Mouse (Mus musculus) spleen, embryonic (tissue): Measurements from ENCODE around the gene Med19.
"Not testable (repeated sequence)": the region's sequence is repeated elsewhere in the genome, so short reads cannot be mapped to it uniquely, and the experiment has no call there.

Source experiments
- CTCF ChIA-PET: fragments of 350-600 bp; sonication (Branson Sonifier 250); formaldehyde crosslinking; loops from one replicate; lab custom pipeline; 2022; lab: Charles Lee

Gene Med19

GRCm38 (mm10) chr2:84716423-84717355 lies 38.5 kb downstream of the Med19 start:
- CTCF ChIA-PET, result interaction anchor here (0.5 to 0.7 kb wide), 2 partner anchors 222 to 296 kb away, joined by 3 to 13 read pairs; no protein-coding TSS in a partner anchor

DNA sequence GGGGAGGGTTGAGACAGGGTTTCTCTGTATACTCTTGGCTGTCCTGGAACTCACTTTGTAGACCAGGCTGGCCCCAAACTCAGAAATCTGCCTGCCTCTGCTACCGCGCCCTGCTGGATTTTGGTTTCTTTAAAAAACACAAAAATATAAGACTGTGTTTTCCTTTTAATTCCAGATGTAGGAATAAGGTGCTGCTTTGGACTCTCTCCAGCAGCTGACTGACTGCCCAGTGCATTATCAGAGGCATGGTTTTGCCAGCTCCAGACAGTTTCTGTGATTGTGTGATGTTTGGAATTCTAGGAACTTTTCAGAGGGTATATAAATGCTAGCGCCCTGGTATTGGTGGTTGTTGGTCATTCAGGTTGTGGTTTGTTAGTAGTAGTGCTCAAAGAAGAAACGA lies 39.2 kb downstream of the Med19 start:
- CTCF ChIA-PET, result no interaction called here

DNA sequence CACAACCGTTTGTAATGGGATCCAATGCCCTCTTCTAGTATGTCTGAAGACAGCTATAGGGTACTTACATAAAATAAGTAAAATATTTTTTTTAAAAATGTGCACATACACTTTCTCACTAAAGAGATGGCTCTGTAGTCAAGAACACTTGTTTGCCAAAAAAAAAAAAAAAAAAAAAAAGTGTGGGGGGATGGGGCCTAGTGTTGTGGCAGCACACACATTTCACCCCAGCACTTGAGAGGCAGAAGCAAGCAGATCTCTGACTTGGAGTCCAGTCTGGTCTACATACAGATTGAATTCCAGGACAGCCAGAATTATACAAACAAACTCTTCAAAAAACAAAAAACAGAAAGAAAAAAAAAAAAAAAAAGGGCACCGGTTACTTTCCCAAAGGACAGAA lies 42.5 kb downstream of the Med19 start:
- CTCF ChIA-PET, result no interaction called here

- CTCF ChIA-PET, result no interaction called here
Observed at GRCm38 (mm10) chr2:84721182-84721581, 43.0 kb downstream of the Med19 start.

DNA sequence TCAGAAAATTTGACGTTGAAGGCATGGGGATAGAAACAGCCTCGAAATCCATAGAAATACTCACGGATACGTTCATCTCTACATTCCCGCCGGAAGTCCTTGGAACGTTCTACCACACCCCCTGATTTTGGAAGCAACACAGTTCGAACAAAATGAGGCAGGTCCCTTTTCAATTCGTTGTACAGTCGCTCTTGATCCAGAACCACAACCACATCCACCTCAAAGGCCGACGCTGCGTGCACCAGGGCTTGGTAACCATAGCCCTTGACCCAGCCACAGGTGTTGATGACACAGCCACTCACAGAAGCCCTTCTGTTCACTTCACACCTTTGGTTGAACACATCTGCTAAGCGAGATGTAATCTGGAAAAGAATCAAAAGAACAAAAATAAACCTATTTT lies 45.7 kb downstream of the Med19 start:
- CTCF ChIA-PET, result no interaction called here

- CTCF ChIA-PET, result no interaction called here
Observed at GRCm38 (mm10) chr2:84725770-84726169, 47.6 kb downstream of the Med19 start.

- CTCF ChIA-PET, result interaction anchor here (0.6 kb wide), 1 partner anchor 76 kb away, joined by 3 read pairs; the partner anchor contains the start of gene Ctnnd1
Observed at GRCm38 (mm10) chr2:84726716-84727115, 48.5 kb downstream of the Med19 start.

- CTCF ChIA-PET, result no interaction called here
Observed at GRCm38 (mm10) chr2:84727172-84727858, 49.1 kb downstream of the Med19 start, which contains the start of gene Clp1. Gene Clp1, minus strand, starts transcription at chr2:84727350.

DNA sequence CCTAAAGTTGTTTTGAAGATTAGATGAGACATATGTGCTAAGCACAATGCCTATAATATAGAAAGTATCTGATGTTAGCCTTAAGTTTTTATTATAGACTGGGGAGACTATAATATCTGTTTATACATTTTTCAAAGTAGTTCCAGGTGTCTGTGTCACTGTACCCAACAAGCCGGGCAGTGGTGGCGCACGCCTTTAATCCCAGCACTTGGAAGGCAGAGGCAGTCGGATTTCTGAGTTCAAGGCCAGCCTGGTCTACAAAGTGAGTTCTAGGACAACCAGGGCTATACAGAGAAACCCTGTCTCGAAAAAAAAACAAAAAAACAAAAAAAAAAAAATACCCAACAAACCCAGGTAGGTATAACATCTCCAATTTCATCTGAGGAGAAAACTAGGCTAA lies 50.0 kb downstream of the Med19 start:
- CTCF ChIA-PET, result not testable (repeated sequence)

GRCm38 (mm10) chr2:84731206-84731605 lies 53.0 kb downstream of the Med19 start:
- CTCF ChIA-PET, result interaction anchor here (1.1 kb wide), 1 partner anchor 9 kb away, joined by 3 read pairs; no protein-coding TSS in a partner anchor

GRCm38 (mm10) chr2:84732394-84732793 lies 54.2 kb downstream of the Med19 start:
- CTCF ChIA-PET, result interaction anchor here (0.6 kb wide), 1 partner anchor 76 kb away, joined by 3 read pairs; no protein-coding TSS in a partner anchor

- CTCF ChIA-PET, result interaction anchor here (0.7 kb wide), 1 partner anchor 20 kb away, joined by 3 read pairs; no protein-coding TSS in a partner anchor
Observed at GRCm38 (mm10) chr2:84733579-84734300, 55.5 kb downstream of the Med19 start, which contains the start of gene Ypel4. Gene Ypel4, plus strand, starts transcription at chr2:84734058.

DNA sequence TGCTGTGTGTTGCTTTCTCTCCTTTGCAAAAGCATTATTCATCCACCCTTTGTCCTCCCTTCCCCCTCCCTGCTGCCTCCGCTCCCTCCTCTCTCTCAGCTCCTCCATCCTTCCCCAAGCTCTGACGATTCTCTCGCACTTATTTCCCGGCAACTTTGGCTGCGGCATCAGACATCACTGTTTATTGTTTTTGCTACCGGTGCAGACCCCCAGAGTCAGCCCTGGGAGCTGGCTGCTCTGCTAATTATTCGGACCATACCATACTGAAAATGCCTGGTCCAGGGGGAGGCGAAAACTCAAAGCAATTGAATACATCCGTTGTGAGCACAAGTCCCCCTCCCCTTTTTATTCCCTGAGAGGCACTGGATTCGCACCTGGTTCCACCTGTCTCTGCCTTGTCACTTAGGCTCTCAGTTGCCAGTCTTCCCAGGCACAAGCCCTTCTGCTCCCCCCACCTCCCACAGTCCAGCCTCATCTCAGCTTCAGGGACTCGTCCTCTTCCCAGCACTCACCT lies 56.2 kb downstream of the Med19 start:
- CTCF ChIA-PET, result no interaction called here

GRCm38 (mm10) chr2:84734919-84735318 lies 56.7 kb downstream of the Med19 start:
- CTCF ChIA-PET, result no interaction called here

DNA sequence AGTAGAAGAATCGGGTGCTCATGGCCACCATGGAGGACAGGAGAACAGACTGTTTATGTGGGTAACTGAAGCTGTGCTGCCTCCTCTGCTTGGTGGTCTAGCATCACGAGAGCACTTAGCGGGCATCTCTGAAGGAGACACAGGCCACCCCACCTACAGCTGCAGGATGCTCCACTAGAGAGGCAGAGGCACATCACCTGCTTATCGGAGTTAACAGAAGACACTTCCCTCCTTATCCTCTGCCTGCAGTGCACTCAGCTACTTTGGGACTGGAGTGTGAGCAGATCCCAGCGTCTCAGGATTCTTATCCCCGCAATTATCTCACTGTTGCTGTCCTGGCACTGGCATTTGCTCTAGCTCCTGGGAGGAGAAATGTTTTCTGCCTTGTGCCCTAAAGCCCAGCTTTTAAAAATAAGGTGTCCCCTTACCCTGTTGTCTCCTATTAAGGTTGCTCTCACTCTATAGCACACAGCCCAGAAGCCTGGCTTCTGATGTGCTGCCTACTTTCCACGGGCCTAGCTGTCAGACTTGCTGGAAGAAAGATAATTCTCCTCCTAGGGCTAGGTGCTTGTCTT lies 57.2 kb downstream of the Med19 start:
- CTCF ChIA-PET, result no interaction called here

DNA sequence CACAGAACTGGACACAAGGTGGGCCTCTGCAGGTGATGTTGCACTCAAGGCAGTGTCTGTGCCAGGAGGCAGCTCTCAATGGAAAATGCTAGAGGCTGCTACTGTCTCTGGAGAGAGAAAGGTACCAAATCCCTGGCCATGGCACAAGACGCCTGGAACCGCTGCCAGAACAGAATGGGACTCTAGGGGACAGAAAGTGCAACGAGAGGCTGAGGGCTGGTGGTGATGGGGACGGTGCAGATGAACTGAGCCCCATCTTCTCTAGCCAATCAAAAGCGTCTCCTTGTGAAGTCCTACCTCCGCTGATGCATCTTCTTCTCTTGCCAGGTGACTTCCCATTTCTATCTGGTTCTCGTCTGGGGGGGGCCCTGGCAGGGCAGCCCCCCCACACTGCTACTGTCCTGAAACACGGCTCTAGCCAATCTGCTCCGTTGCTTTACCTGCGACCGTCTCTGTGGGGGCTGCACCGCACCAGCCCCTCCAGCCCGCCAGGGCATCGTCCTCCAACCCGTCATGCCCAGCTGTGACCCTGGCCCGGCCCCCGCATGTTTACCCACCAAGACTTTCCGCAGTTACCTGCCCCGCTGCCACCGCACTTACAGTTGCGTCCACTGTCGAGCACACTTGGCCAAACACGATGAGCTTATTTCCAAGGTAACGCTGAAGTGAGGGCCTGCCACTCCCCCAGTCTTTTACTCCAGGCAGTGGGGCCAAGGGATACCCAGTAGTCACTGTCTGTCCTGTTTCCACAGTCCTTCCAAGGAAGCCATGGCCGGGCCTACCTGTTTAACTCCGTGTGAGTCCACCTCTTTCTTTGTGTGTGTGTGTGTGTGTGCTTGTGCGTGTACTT lies 58.3 kb downstream of the Med19 start:
- CTCF ChIA-PET, result no interaction called here

GRCm38 (mm10) chr2:84737451-84737925 lies 59.3 kb downstream of the Med19 start:
- CTCF ChIA-PET, result interaction anchor here (0.6 kb wide), 4 partner anchors 67 to 309 kb away, joined by 4 to 8 read pairs (median 4); no protein-coding TSS in a partner anchor
